Mouse (Mus musculus): ENCODE measurements around the gene Tjp1. TPM values are rescaled to one million over a fixed set of nuclear protein-coding genes. Genes with fewer than 3 reads are reported as not detected.

The Tjp1 gene
- polyA plus RNA-seq, 1 experiment, result 62.4 TPM

- H3K4me3 ChIP-seq (ENCODE audit: insufficient read depth, low read length), result no peak overlapping the region
- no peak for TF ChIP-seq CTCF (IDR thresholded peaks at IDR 0.05; ENCODE audit: extremely low read depth, insufficient read depth, low read length)
- no peak for TF ChIP-seq POLR2A (IDR thresholded peaks at IDR 0.05; ENCODE audit: extremely low read depth, insufficient read depth, low read length)
- no peak overlapping the region for H3K27ac ChIP-seq (ENCODE audit: insufficient read depth, low read length)
- H3K4me1 ChIP-seq (ENCODE audit: control insufficient read depth, insufficient read depth, low read length), result no peaks in the 10 kb centered on the region
Observed at GRCm38 (mm10) chr7:65402516-65402915, 125.1 kb downstream of the Tjp1 start.

- Histone ChIP-seq H3K27ac (ENCODE audit: insufficient read depth, low read length) (no peak overlapping the region), H3K4me1 (ENCODE audit: control insufficient read depth, insufficient read depth, low read length) (no peaks in the 10 kb centered on the region), H3K4me3 (ENCODE audit: insufficient read depth, low read length) (no peak overlapping the region)
- TF ChIP-seq CTCF (IDR thresholded peaks at IDR 0.05; ENCODE audit: extremely low read depth, insufficient read depth, low read length) (no peak), POLR2A (IDR thresholded peaks at IDR 0.05; ENCODE audit: extremely low read depth, insufficient read depth, low read length) (no peak)
Observed at GRCm38 (mm10) chr7:65401622-65402021, 126.0 kb downstream of the Tjp1 start.

- Histone ChIP-seq H3K27ac (ENCODE audit: insufficient read depth, low read length) (no peak overlapping the region), H3K4me1 (ENCODE audit: control insufficient read depth, insufficient read depth, low read length) (peaks cover 8% of the 10 kb centered on the region), H3K4me3 (ENCODE audit: insufficient read depth, low read length) (no peak overlapping the region)
- no peak for TF ChIP-seq CTCF (IDR thresholded peaks at IDR 0.05; ENCODE audit: extremely low read depth, insufficient read depth, low read length)
- no peak for TF ChIP-seq POLR2A (IDR thresholded peaks at IDR 0.05; ENCODE audit: extremely low read depth, insufficient read depth, low read length)
Observed at GRCm38 (mm10) chr7:65395891-65396290, 131.7 kb downstream of the Tjp1 start.

- TF ChIP-seq CTCF (IDR thresholded peaks at IDR 0.05; ENCODE audit: extremely low read depth, insufficient read depth, low read length), result no peak
- TF ChIP-seq POLR2A (IDR thresholded peaks at IDR 0.05; ENCODE audit: extremely low read depth, insufficient read depth, low read length), result no peak
- no peak overlapping the region for H3K4me3 ChIP-seq (ENCODE audit: insufficient read depth, low read length)
- 0 out of 2 replicates have a peak overlapping the region, but pooled peaks have one; percentile 37 for H3K27ac ChIP-seq (ENCODE audit: insufficient read depth, low read length)
- H3K4me1 ChIP-seq (ENCODE audit: control insufficient read depth, insufficient read depth, low read length), result peaks cover 8% of the 10 kb centered on the region
Observed at GRCm38 (mm10) chr7:65395166-65395565, 132.4 kb downstream of the Tjp1 start.

GRCm38 (mm10) chr7:65394672-65395071, 132.9 kb downstream of the Tjp1 start:
- H3K4me3 ChIP-seq (ENCODE audit: insufficient read depth, low read length), result no peak overlapping the region
- no peak overlapping the region for H3K27ac ChIP-seq (ENCODE audit: insufficient read depth, low read length)
- peaks cover 9% of the 10 kb centered on the region for H3K4me1 ChIP-seq (ENCODE audit: control insufficient read depth, insufficient read depth, low read length)
- TF ChIP-seq POLR2A (IDR thresholded peaks at IDR 0.05; ENCODE audit: extremely low read depth, insufficient read depth, low read length) (no peak), CTCF (IDR thresholded peaks at IDR 0.05; ENCODE audit: extremely low read depth, insufficient read depth, low read length) (no peak)

GRCm38 (mm10) chr7:65393704-65394452, 133.7 kb downstream of the Tjp1 start:
- Histone ChIP-seq H3K27ac (ENCODE audit: insufficient read depth, low read length) (peak overlapping the region; percentile 56), H3K4me3 (ENCODE audit: insufficient read depth, low read length) (no peak overlapping the region), H3K4me1 (ENCODE audit: control insufficient read depth, insufficient read depth, low read length) (peaks cover 12% of the 10 kb centered on the region)
- TF ChIP-seq POLR2A (IDR thresholded peaks at IDR 0.05; ENCODE audit: extremely low read depth, insufficient read depth, low read length), result no peak

GRCm38 (mm10) chr7:65392986-65393385, 134.6 kb downstream of the Tjp1 start:
- H3K4me1 ChIP-seq (ENCODE audit: control insufficient read depth, insufficient read depth, low read length), result peaks cover 18% of the 10 kb centered on the region
- 0 out of 2 replicates have a peak overlapping the region, but pooled peaks have one; percentile 14 for H3K27ac ChIP-seq (ENCODE audit: insufficient read depth, low read length)
- TF ChIP-seq CTCF (IDR thresholded peaks at IDR 0.05; ENCODE audit: extremely low read depth, insufficient read depth, low read length) (no peak), POLR2A (IDR thresholded peaks at IDR 0.05; ENCODE audit: extremely low read depth, insufficient read depth, low read length) (no peak)
- no peak overlapping the region for H3K4me3 ChIP-seq (ENCODE audit: insufficient read depth, low read length)

- no peak overlapping the region; the same call in 1 of the 2 replicates for H3K27ac ChIP-seq (ENCODE audit: insufficient read depth, low read length)
- TF ChIP-seq POLR2A (IDR thresholded peaks at IDR 0.05; ENCODE audit: extremely low read depth, insufficient read depth, low read length) (no peak), CTCF (IDR thresholded peaks at IDR 0.05; ENCODE audit: extremely low read depth, insufficient read depth, low read length) (no peak)
- peaks cover 18% of the 10 kb centered on the region for H3K4me1 ChIP-seq (ENCODE audit: control insufficient read depth, insufficient read depth, low read length)
- no peak overlapping the region for H3K4me3 ChIP-seq (ENCODE audit: insufficient read depth, low read length)
Observed at GRCm38 (mm10) chr7:65389539-65389938, 138.0 kb downstream of the Tjp1 start.

- Histone ChIP-seq H3K27ac (ENCODE audit: insufficient read depth, low read length) (peak overlapping the region; percentile 87), H3K4me1 (ENCODE audit: control insufficient read depth, insufficient read depth, low read length) (peaks cover 15% of the 10 kb centered on the region; the same call in 1 of the 2 replicates), H3K4me3 (ENCODE audit: insufficient read depth, low read length) (no peak overlapping the region)
- TF ChIP-seq POLR2A (IDR thresholded peaks at IDR 0.05; ENCODE audit: extremely low read depth, insufficient read depth, low read length) (no peak), CTCF (IDR thresholded peaks at IDR 0.05; ENCODE audit: extremely low read depth, insufficient read depth, low read length) (no peak)
Observed at GRCm38 (mm10) chr7:65388243-65389013, 139.2 kb downstream of the Tjp1 start.
